Mouse (Mus musculus) adrenal gland, adult 2 months (tissue): ENCODE results near the gene Cyren. TPM values are rescaled to one million over a fixed set of nuclear protein-coding genes. Genes with fewer than 3 reads are reported as not detected.

Experiments
- DNase-seq: peaks from one replicate; pipeline ENCODE4 v3.0.0; 2021
- polyA plus RNA-seq: library from polyadenylated mRNA; depleted of rRNA; stranded (reverse); fragments of >200 nt; gene quantifications from 2 replicates; pipeline ENCODE4 v1.2.3, GENCODE M21; 2012
- total RNA-seq, 2 experiments: library from RNA; stranded (reverse); gene quantifications; 2 replicates each; pipeline ENCODE4 v1.2.3; 2021

The Cyren gene
- total and polyA plus RNA-seq, 3 experiments = 6.7 to 8.2 (median 7.9) TPM

- peak; percentile 48 for DNase-seq
These were observed 21.3 kb upstream of the Cyren start for GRCm38 (mm10) chr6:34899127-34899526.

- DNase-seq = no peak
These were observed 18.4 kb upstream of the Cyren start for GRCm38 (mm10) chr6:34896168-34896780.

GRCm38 (mm10) chr6:34895569-34895968 lies 17.7 kb upstream of the Cyren start:
- no peak for DNase-seq

- DNase-seq = no peak
These were observed 11.3 kb upstream of the Cyren start for GRCm38 (mm10) chr6:34889185-34889584.

- DNase-seq = no peak
These were observed 9.4 kb upstream of the Cyren start for GRCm38 (mm10) chr6:34887131-34887850.

GRCm38 (mm10) chr6:34884724-34885123 lies 6.9 kb upstream of the Cyren start:
- DNase-seq = no peak

- peak; percentile 63 for DNase-seq
These were observed 2.1 kb upstream of the Cyren start for GRCm38 (mm10) chr6:34879911-34880475.

- no peak for DNase-seq
These were observed 1.4 kb upstream of the Cyren start for GRCm38 (mm10) chr6:34879101-34879740.

GRCm38 (mm10) chr6:34876835-34877156 lies 1.1 kb downstream of the Cyren start:
- no peak for DNase-seq

- DNase-seq = no peak
These were observed 1.7 kb downstream of the Cyren start for GRCm38 (mm10) chr6:34875966-34876834.

GRCm38 (mm10) chr6:34875268-34875761 lies 2.5 kb downstream of the Cyren start:
- no peak for DNase-seq

GRCm38 (mm10) chr6:34874101-34874921 lies 3.5 kb downstream of the Cyren start:
- peak; percentile 64 for DNase-seq

GRCm38 (mm10) chr6:34872871-34873270 lies 5.0 kb downstream of the Cyren start:
- DNase-seq = no peak

- no peak for DNase-seq
These were observed 5.9 kb downstream of the Cyren start for GRCm38 (mm10) chr6:34871929-34872328.

GRCm38 (mm10) chr6:34870724-34871123 lies 7.1 kb downstream of the Cyren start:
- no peak for DNase-seq

- DNase-seq = no peak
These were observed 7.7 kb downstream of the Cyren start for GRCm38 (mm10) chr6:34870136-34870535.

GRCm38 (mm10) chr6:34869225-34869915 lies 8.5 kb downstream of the Cyren start:
- no peak for DNase-seq

- no peak for DNase-seq
These were observed 9.2 kb downstream of the Cyren start for GRCm38 (mm10) chr6:34868507-34869217.

GRCm38 (mm10) chr6:34867995-34868350 lies 9.9 kb downstream of the Cyren start:
- no peak for DNase-seq
